Mouse (Mus musculus) hindbrain, embryonic 10.5 days (tissue): ENCODE data around the gene Atp12a. TPM values are rescaled to one million over a fixed set of nuclear protein-coding genes. Genes with fewer than 3 reads are reported as not detected.

Source experiments
- DNase-seq: peaks from one replicate; pipeline ENCODE4 v3.0.0-alpha.2; 2017; ENCODE audit warnings: low spot score
- H3K27ac ChIP-seq: fragments of 300-500 bp; sonication (generic); 2 replicates; pipeline ENCODE4 v1.5.1; 2016; ENCODE audit warnings: mild to moderate bottlenecking, moderate library complexity
- H3K27me3 ChIP-seq: fragments of 300-500 bp; sonication (generic); 2 replicates; pipeline ENCODE4 v1.6.1; 2016; ENCODE audit warnings: mild to moderate bottlenecking; ENCODE audit not compliant: poor library complexity, insufficient read depth, severe bottlenecking
- H3K36me3 ChIP-seq: fragments of 300-500 bp; sonication (generic); 2 replicates; pipeline ENCODE4 v1.6.1; 2016; ENCODE audit warnings: mild to moderate bottlenecking, moderate library complexity
- H3K4me1 ChIP-seq: fragments of 300-500 bp; sonication (generic); replicated peaks from 2 replicates; pipeline ENCODE4 v1.6.1; 2016; ENCODE audit warnings: mild to moderate bottlenecking
- H3K4me3 ChIP-seq: fragments of 300-500 bp; sonication (generic); 2 replicates; pipeline ENCODE4 v1.5.1; 2016; ENCODE audit warnings: mild to moderate bottlenecking, moderate library complexity
- H3K9me3 ChIP-seq: fragments of 300-500 bp; sonication (generic); 2 replicates; pipeline ENCODE4 v1.6.1; 2016; ENCODE audit warnings: mild to moderate bottlenecking, moderate library complexity
- WGBS: fragments of 180-500 bp; shearing (Covaris S2); methylation state at CpG from one replicate; pipeline ENCODE4 v1.1.7; 2016; 5-methylcytosine and 5-hydroxymethylcytosine counted together
- polyA plus RNA-seq: library from polyadenylated mRNA; unstranded; fragments of >200 nt; fragmentation: Nextera tagmentation; extraction: Ambion mirVana; gene quantifications from 2 replicates; pipeline ENCODE4 v1.2.1, GENCODE M21; 2016

Atp12a gene
- polyA plus RNA-seq, result not detected in 2 replicates

DNA sequence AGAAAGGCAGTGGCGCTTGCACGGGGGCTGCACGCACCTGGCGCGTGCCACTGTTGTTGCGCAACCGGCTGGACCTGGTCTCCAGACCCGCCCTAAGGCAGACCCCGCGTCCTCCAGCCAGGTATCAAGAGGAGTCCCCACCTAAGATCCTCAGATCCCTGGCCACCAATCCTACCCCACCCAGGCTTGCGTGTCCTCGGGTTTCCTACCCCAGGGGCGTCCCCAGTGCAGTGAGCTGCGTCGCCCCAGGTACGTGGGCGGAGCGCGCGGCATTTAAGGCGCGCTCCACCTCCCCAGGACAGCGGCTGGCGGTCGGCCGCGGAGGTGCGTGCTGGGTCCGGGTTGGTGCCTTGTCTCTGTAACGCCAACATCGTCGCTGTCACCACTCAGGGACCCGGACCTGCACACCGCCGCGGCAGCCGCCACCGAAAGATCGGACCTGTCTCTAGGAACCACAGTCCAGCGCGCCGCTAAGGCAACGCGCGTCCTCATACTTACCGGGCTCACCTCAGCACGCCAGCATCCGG is at the start of gene Atp12a:
TSS of gene Atp12a (plus strand) at position 358 of the 527 bp plus-strand sequence.
- Histone ChIP-seq H3K4me3 (peak within 1 kb of the TSS; percentile 50), H3K27ac (no peak within 1 kb of the TSS), H3K9me3 (no peaks in the 10 kb centered on the region), H3K4me1 (peaks cover 8% of the 10 kb centered on the region), H3K27me3 (peaks cover 65% of the 10 kb centered on the region), H3K36me3 (no peaks in the 10 kb centered on the region)
- DNase-seq, result peak; percentile 10
- WGBS, result 1% methylated on average over 48 of the region's 48 CpGs

DNA sequence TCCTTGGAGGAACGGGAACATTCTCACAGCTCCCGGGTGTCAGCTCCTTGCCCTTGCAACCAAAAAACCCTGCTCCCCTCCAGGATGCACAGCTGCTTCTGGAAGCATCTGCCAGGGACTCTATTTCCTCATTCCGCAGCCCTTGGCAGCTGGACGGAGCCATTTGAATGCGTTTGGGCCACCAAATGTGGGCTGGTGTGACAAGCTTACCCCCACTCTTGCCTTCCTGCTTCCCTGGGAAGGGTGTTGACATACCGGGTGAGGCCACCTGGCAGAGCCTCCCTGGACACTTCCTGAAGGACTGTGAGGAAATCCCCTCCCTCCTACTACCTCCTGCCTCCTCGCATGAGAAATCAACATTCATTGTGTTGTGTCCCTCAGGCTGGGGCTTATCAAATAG is 49.3 kb upstream of the Atp12a start:
- H3K4me1 ChIP-seq, result 0 out of 2 replicates have a peak, but pooled peaks cover 7% of the 10 kb centered on the region
- no peaks in the 10 kb centered on the region for H3K27me3 ChIP-seq
- H3K36me3 ChIP-seq, result no peaks in the 10 kb centered on the region
- no peaks in the 10 kb centered on the region for H3K9me3 ChIP-seq
- no peak for DNase-seq
- no peak overlapping the region for H3K4me3 ChIP-seq
- 60% methylated on average over 7 of the region's 7 CpGs for WGBS
- no peak overlapping the region for H3K27ac ChIP-seq

- 0 out of 2 replicates have a peak, but pooled peaks cover 7% of the 10 kb centered on the region for H3K4me1 ChIP-seq
- no peaks in the 10 kb centered on the region for H3K36me3 ChIP-seq
- H3K9me3 ChIP-seq, result no peaks in the 10 kb centered on the region
- H3K27me3 ChIP-seq, result no peaks in the 10 kb centered on the region
- no peak overlapping the region for H3K4me3 ChIP-seq
- no peak for DNase-seq
- WGBS, result 95% methylated on average over 4 of the region's 4 CpGs
- H3K27ac ChIP-seq, result no peak overlapping the region
These were observed 48.5 kb upstream of the Atp12a start for GRCm38 (mm10) chr14:56316333-56316732.

- WGBS, result 89% methylated on average over 1 of the region's 1 CpGs
- no peak for DNase-seq
These were observed 41.9 kb upstream of the Atp12a start for GRCm38 (mm10) chr14:56322982-56323381.

GRCm38 (mm10) chr14:56325038-56325437 is 39.8 kb upstream of the Atp12a start:
- Histone ChIP-seq H3K27me3 (no peaks in the 10 kb centered on the region), H3K4me3 (no peak overlapping the region), H3K27ac (no peak overlapping the region)

More at GRCm38 (mm10) chr14:56322982-56323381, 41.9 kb upstream of the Atp12a start:
- no peak overlapping the region for H3K27ac ChIP-seq
- H3K4me3 ChIP-seq, result no peak overlapping the region
- no peaks in the 10 kb centered on the region for H3K36me3 ChIP-seq
- H3K27me3 ChIP-seq, result no peaks in the 10 kb centered on the region
- H3K4me1 ChIP-seq, result no peaks in the 10 kb centered on the region
- H3K9me3 ChIP-seq, result no peaks in the 10 kb centered on the region

DNA sequence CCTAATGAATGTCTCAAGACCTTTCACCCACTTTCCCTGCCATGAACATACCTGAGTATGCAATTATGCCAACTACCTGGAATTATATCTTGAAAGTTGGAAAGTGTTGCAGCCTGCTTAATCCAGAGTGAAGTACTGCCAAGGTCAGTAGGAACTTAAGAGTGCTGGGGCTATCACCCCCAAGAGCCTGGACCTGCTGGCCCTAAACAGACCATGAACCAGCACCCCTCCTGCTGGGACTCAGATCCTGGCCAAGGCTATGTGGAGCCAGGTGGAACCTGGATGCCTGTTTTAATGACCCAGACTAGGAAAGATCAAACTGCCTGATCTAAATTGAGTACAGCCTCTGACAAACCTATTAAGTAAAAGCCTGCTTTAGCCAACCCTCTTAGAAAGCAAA is 31.2 kb upstream of the Atp12a start:
- peaks cover 11% of the 10 kb centered on the region; the same call in 1 of the 2 replicates for H3K4me1 ChIP-seq
- no peak overlapping the region for H3K27ac ChIP-seq
- no peaks in the 10 kb centered on the region for H3K9me3 ChIP-seq
- DNase-seq, result no peak
- no peak overlapping the region for H3K4me3 ChIP-seq
- H3K36me3 ChIP-seq, result no peaks in the 10 kb centered on the region
- H3K27me3 ChIP-seq, result no peaks in the 10 kb centered on the region

More at GRCm38 (mm10) chr14:56325038-56325437, 39.8 kb upstream of the Atp12a start:
- Histone ChIP-seq H3K4me1 (no peaks in the 10 kb centered on the region), H3K9me3 (no peaks in the 10 kb centered on the region), H3K36me3 (no peaks in the 10 kb centered on the region)
- DNase-seq, result no peak

DNA sequence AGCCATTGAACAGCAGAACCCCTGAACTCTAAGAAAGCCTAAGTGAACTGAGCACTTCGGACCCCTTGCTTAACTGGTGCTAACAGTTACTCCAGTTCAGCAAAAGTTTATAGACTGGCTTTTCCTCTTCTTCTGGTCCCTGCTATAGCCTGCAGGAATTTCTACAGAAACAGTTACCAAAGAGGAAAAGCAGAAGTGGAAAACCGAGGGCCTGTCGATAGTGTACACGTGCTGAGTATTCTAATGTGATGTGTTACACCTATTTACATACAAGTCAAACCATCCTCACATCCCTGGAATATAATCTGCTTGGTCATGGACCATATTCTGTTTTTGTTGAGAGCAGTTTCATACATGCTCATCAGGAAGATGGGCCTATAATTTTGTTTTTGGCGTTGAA is 30.4 kb upstream of the Atp12a start:
- DNase-seq, result no peak
- H3K36me3 ChIP-seq, result no peaks in the 10 kb centered on the region
- no peak overlapping the region for H3K27ac ChIP-seq
- H3K4me1 ChIP-seq, result peaks cover 11% of the 10 kb centered on the region; the same call in 1 of the 2 replicates
- H3K4me3 ChIP-seq, result no peak overlapping the region
- WGBS, result 88% methylated on average over 5 of the region's 5 CpGs
- H3K9me3 ChIP-seq, result no peaks in the 10 kb centered on the region
- no peaks in the 10 kb centered on the region for H3K27me3 ChIP-seq

DNA sequence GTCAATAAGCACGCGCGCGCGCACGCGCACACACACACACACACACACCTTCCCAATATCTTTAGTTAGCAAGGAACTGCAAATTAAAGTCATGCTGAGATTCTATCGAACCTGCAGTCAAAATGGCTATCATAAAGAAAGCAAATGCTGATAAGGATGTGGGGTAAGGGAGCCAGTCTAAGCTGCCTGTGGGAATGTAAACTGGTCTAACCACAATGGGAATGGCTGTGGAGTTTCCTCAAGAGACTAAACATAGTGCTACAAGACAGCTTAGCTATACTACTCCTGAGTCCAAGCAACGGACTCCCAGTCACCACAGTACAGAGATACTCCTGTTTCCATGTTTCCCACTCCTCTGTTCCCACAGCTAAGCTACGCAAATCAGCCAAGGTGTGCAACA is 28.8 kb upstream of the Atp12a start:
- Histone ChIP-seq H3K4me1 (peaks cover 11% of the 10 kb centered on the region; the same call in 1 of the 2 replicates), H3K27ac (no peak overlapping the region), H3K9me3 (no peaks in the 10 kb centered on the region), H3K27me3 (no peaks in the 10 kb centered on the region), H3K36me3 (no peaks in the 10 kb centered on the region), H3K4me3 (no peak overlapping the region)
- DNase-seq, result no peak
- WGBS, result 94% methylated on average over 10 of the region's 10 CpGs

- Histone ChIP-seq H3K9me3 (no peaks in the 10 kb centered on the region), H3K4me1 (peaks cover 11% of the 10 kb centered on the region; the same call in 1 of the 2 replicates), H3K36me3 (no peaks in the 10 kb centered on the region), H3K4me3 (no peak overlapping the region), H3K27ac (no peak overlapping the region), H3K27me3 (no peaks in the 10 kb centered on the region)
- WGBS, result 62% methylated on average over 9 of the region's 9 CpGs
- DNase-seq, result no peak
These were observed 27.8 kb upstream of the Atp12a start for GRCm38 (mm10) chr14:56337075-56337474.

DNA sequence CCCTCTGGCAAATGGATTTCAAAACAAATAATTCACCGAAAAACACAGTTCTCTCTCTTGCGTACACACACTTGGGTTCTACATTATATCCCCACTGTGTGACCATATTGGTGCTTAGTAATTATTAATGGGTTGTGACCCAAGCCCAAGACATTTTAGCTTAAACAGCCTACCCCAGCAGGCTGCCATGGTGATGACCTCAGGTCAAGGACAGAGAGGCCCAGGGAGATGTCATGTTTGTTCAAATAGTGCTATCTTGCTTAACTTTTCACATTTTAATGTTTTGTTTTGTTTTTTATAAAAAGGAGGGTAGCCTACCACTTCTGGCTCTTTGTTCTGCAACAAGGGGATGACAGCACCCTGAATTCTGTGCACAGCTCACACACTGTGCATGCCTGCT is 27.2 kb upstream of the Atp12a start:
- peak; percentile 18 for DNase-seq
- peaks cover 11% of the 10 kb centered on the region; the same call in 1 of the 2 replicates for H3K4me1 ChIP-seq
- 79% methylated on average over 2 of the region's 2 CpGs for WGBS

GRCm38 (mm10) chr14:56338882-56339442 is 25.9 kb upstream of the Atp12a start:
- H3K4me3 ChIP-seq, result no peak overlapping the region
- H3K36me3 ChIP-seq, result no peaks in the 10 kb centered on the region
- no peaks in the 10 kb centered on the region for H3K9me3 ChIP-seq
- no peaks in the 10 kb centered on the region for H3K27me3 ChIP-seq
- peaks cover 11% of the 10 kb centered on the region; the same call in 1 of the 2 replicates for H3K4me1 ChIP-seq
- no peak overlapping the region for H3K27ac ChIP-seq
- no peak for DNase-seq
- WGBS, result 84% methylated on average over 7 of the region's 7 CpGs

More for the DNA sequence above, 27.2 kb upstream of the Atp12a start:
- Histone ChIP-seq H3K36me3 (no peaks in the 10 kb centered on the region), H3K27me3 (no peaks in the 10 kb centered on the region), H3K4me3 (no peak overlapping the region), H3K9me3 (no peaks in the 10 kb centered on the region), H3K27ac (no peak overlapping the region)

DNA sequence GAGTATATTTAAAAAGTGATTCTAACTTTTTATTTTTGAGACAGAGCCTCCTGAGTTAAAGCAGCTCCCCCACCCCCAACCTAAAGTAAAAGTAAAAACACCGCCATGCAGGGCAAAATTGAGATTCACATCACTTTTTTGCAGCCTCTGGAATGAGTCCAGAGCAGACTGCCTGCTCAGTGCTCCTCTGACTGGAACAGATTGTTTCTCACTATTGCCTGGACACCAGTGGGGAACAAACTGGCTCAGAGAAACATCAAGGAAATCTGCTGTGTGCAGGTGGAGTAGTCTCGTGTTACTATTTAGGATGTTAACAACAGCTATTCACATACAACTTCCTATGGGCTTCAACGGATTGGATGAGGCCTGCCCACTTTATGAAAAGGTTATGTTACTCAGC is 16.2 kb upstream of the Atp12a start:
- Histone ChIP-seq H3K27me3 (no peaks in the 10 kb centered on the region), H3K4me3 (no peak overlapping the region), H3K4me1 (no peaks in the 10 kb centered on the region), H3K36me3 (no peaks in the 10 kb centered on the region), H3K27ac (no peak overlapping the region), H3K9me3 (no peaks in the 10 kb centered on the region)
- 77% methylated on average over 3 of the region's 3 CpGs for WGBS
- no peak for DNase-seq

- Histone ChIP-seq H3K36me3 (no peaks in the 10 kb centered on the region), H3K27me3 (no peaks in the 10 kb centered on the region), H3K27ac (no peak overlapping the region), H3K9me3 (no peaks in the 10 kb centered on the region), H3K4me1 (no peaks in the 10 kb centered on the region), H3K4me3 (no peak overlapping the region)
- DNase-seq, result no peak
- 89% methylated on average over 2 of the region's 2 CpGs for WGBS
These were observed 15.3 kb upstream of the Atp12a start for GRCm38 (mm10) chr14:56349541-56349940.
